Mouse (Mus musculus) small intestine, adult 10 weeks (tissue): ENCODE measurements around the gene Slc29a4. TPM values are rescaled to one million over a fixed set of nuclear protein-coding genes. Genes with fewer than 3 reads are reported as not detected.

ENCODE experiments used
- polyA plus RNA-seq: library from polyadenylated mRNA; stranded (reverse); fragments of 350-450 nt; fragmentation: Illumina TruSeq; extraction: RNeasy Lipid Tissue Mini Kit (QIAGEN cat#74804); gene quantifications from one replicate; pipeline ENCODE4 v1.2.3, GENCODE M21; 2014; ENCODE audit warnings: low replicate concordance

Slc29a4 gene
- not detected for polyA plus RNA-seq

DNA sequence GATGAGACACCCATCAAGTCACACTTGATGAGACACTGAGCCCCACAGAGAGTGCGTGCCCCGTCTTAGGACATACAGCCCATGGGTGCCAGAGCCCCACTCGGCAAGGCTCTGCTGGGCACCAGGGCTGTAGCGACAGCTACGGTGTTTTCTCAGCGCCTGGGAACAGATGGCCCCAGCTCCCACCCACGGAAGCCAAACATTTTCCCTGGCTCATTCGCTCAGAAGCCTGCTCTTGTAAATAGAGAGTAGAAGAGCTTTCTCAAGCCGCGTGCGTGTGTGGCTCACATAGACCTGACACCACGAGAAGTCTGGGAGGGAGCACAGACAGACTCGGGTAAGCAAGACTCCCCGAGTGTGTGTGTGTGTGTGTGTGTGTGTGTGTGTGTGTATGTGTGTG is at the start of gene Slc29a4:
Slc29a4 (plus strand) TSS at position 265 of the 400 bp plus-strand sequence.

Other genes with a start within 250 kb of the Slc29a4 start
- gene Ap5z1, start 228.6 kb upstream of the Slc29a4 start, polyA plus RNA-seq = 0.59 TPM
- not detected for gene Papolb, start 162.4 kb upstream of the Slc29a4 start, polyA plus RNA-seq
- gene Radil, start 141.4 kb upstream of the Slc29a4 start, polyA plus RNA-seq = not detected
- 0.11 TPM for gene Mmd2, start 83.7 kb upstream of the Slc29a4 start, polyA plus RNA-seq
- gene Wipi2, start 64.8 kb upstream of the Slc29a4 start, polyA plus RNA-seq = 9.2 TPM
- gene Tnrc18, start 125.2 kb downstream of the Slc29a4 start, polyA plus RNA-seq = 0.48 TPM
- gene Fbxl18, start 202.9 kb downstream of the Slc29a4 start, polyA plus RNA-seq = 1.3 TPM
- 3,596 TPM for gene Actb, start 214.2 kb downstream of the Slc29a4 start, polyA plus RNA-seq